In the genomic region with DNA sequence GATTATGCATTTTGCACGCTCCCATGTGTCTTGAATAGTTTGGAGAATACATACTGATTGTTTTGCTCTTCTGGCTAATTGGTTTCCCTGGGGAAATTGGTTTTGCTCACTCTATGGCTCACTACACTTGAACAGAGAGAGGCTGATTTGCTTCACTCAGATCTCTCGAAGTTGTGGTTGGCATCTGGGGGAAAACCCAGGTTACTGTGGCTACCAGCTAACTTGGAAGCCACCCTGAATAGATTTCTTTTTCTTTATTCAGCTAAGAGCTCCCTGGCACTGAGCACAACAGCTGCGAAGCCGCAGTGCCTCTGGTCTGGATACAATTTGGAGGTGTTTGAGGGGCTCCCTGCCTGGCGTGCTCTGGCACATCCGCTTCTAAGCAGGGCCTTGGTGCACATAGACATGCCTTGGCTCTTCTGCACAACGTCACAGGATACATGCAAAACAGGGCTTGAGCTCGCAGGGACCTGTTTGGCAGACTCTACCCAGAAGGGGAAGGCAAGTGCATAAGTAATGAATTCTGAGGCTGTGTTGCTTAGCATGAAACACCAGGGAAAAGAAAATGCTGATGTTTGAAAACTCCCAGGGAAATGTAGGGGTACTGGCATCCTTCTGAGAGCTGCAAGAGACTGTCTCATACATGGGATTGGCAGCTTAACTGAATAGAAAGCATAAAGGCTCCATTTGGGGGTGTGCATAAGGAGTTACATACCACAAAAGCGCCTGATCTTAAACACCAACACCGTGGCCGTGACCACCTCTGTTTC, we compare ENCODE assay signal across 11 mouse cellular contexts. TPM values are rescaled to one million over a fixed set of nuclear protein-coding genes. Genes with fewer than 3 reads are reported as not detected.
DNase-seq lines count a peak whose midpoint lies in the region; ATAC-seq lines count a peak whose summit lies in the region.
"Had no signal": no experiment of that assay in that cellular context is flagged by ENCODE, and none has a peak within 500 bp of the region (broad histone marks: within the 10 kb centered on the region; RNA-seq: fewer than 3 reads in every experiment).

No protein-coding gene starts in this region.

- intact Hi-C loops in left cerebral cortex, postnatal 36 days (cut with DNase I): no loop called here

- H3K4me3 ChIP-seq in kidney, embryonic 16.5 days (ENCODE audit: low read length): no peak overlapping the region
- no peak overlapping the region for H3K4me3 ChIP-seq in heart, embryonic 10.5 days

- peak; percentile 57 for ATAC-seq in kidney, embryonic 16.5 days (ENCODE audit: low FRiP score, low TSS enrichment)
- ATAC-seq: lung, postnatal 0 days had no signal

- H3K27me3 ChIP-seq in kidney, embryonic 16.5 days (ENCODE audit: insufficient read depth, low read length): no peaks in the 10 kb centered on the region
- no peaks in the 10 kb centered on the region for H3K27me3 ChIP-seq in heart, embryonic 10.5 days (ENCODE audit: insufficient read depth, poor library complexity, severe bottlenecking)

- no peak overlapping the region for H3K4me2 ChIP-seq in kidney, embryonic 16.5 days (replicated peaks; ENCODE audit: low read depth, low read length)

- no peak overlapping the region for H3K9ac ChIP-seq in kidney, embryonic 16.5 days (replicated peaks; ENCODE audit: low read length)

- H3K4me1 ChIP-seq in kidney, embryonic 16.5 days (ENCODE audit: insufficient read depth, low read length): no peaks in the 10 kb centered on the region
- 0 out of 2 replicates have a peak, but pooled peaks cover 5% of the 10 kb centered on the region for H3K4me1 ChIP-seq in heart, embryonic 10.5 days

- H3K36me3 ChIP-seq in kidney, embryonic 16.5 days (ENCODE audit: insufficient read depth, low read length): no peaks in the 10 kb centered on the region
- no peaks in the 10 kb centered on the region for H3K36me3 ChIP-seq in heart, embryonic 10.5 days

- no peaks in the 10 kb centered on the region for H3K9me3 ChIP-seq in kidney, embryonic 16.5 days (ENCODE audit: low read length)
- H3K9me3 ChIP-seq in heart, embryonic 10.5 days: no peaks in the 10 kb centered on the region

- 64% methylated on average over 11 of the region's 11 CpGs for WGBS in kidney, embryonic 16.5 days
- WGBS in heart, embryonic 10.5 days: 74% methylated on average over 11 of the region's 11 CpGs

- no peak for DNase-seq in kidney, adult 9 months
- peak; percentile 7 to 42 for DNase-seq in frontal cortex, postnatal 36 days (ENCODE audit: low spot score in 2 of 2)
- peak; percentile 9 to 18 for DNase-seq in left cerebral cortex, postnatal 36 days (ENCODE audit: low spot score in 2 of 2)
- DNase-seq in right cerebral cortex, postnatal 25 days: peak; percentile 29
- DNase-seq in heart, embryonic 10.5 days (ENCODE audit: low spot score): no peak
- no peak for DNase-seq in kidney, adult 8-10 months
- no peak for DNase-seq in adrenal gland, adult 2 months
- DNase-seq: cerebellum, postnatal 25 days had no signal

- no peak overlapping the region for H3K27ac ChIP-seq in kidney, embryonic 16.5 days (ENCODE audit: low read length)
- H3K27ac ChIP-seq in heart, embryonic 10.5 days: no peak overlapping the region

RNA-seq across cellular contexts. Expression of gene Crb1, which starts 30.1 kb away (rescaled TPM):
- 0.20 and 0.24 TPM in 2 replicates for polyA plus RNA-seq in kidney, embryonic 16.5 days (2015; fragmentation: Nextera tagmentation; extraction: Ambion mirVana)
- total RNA-seq in left cerebral cortex, postnatal 36 days (2021): 1 to 10 TPM in 1 of 2 experiments, under 1 TPM in 1; 0.62 to 1.2 TPM
- 0.39 and 0.62 TPM in 2 replicates for polyA plus RNA-seq in heart, embryonic 10.5 days (2016; fragmentation: Nextera tagmentation; extraction: Ambion mirVana)
- not detected for total RNA-seq in adrenal gland, adult 2 months (2021)
- not detected in 2 replicates for polyA plus RNA-seq in adrenal gland, adult 2 months (2012; rRNA removed)
- total RNA-seq: hematopoietic stem cell, adult 5-6 weeks had no signal

Comparison
In these comparisons a context has a peak if more than half of its experiments do, and no peak if none do; other contexts are left out.
1. DNase-seq: peak in frontal cortex, postnatal 36 days (2 of 2), left cerebral cortex, postnatal 36 days (2 of 2) and right cerebral cortex, postnatal 25 days (single experiment); none in kidney, adult 9 months (single experiment), heart, embryonic 10.5 days (single experiment), kidney, adult 8-10 months (0 of 2) and adrenal gland, adult 2 months (single experiment).